Mouse (Mus musculus): ENCODE data around the gene Olfr1404. TPM values are rescaled to one million over a fixed set of nuclear protein-coding genes. Genes with fewer than 3 reads are reported as not detected.
"Not testable (repeated sequence)": the region's sequence is repeated elsewhere in the genome, so short reads cannot be mapped to it uniquely, and the experiment has no call there.

The Olfr1404 gene
- not detected in 2 replicates for polyA plus RNA-seq (2016; fragmentation: Nextera tagmentation; extraction: Ambion mirVana)

- Histone ChIP-seq H3K4me3 (no peak within 1 kb of the TSS), H3K4me1 (no peaks in the 10 kb centered on the region), H3K9me3 (no peaks in the 10 kb centered on the region), H3K27ac (replicated peaks) (no peak within 1 kb of the TSS), H3K36me3 (no peaks in the 10 kb centered on the region), H3K27me3 (no peaks in the 10 kb centered on the region), H3K9ac (replicated peaks) (no peak within 1 kb of the TSS), H3K4me2 (replicated peaks) (no peak within 1 kb of the TSS)
- no peak for ATAC-seq (ENCODE audit: low FRiP score, low read depth)
- 86% methylated on average over 5 of the region's 5 CpGs for WGBS
These were observed at the start of gene Olfr1404 for GRCm38 (mm10) chr1:173212092-173212491. Olfr1404 (plus strand) TSS chr1:173212392.

DNA sequence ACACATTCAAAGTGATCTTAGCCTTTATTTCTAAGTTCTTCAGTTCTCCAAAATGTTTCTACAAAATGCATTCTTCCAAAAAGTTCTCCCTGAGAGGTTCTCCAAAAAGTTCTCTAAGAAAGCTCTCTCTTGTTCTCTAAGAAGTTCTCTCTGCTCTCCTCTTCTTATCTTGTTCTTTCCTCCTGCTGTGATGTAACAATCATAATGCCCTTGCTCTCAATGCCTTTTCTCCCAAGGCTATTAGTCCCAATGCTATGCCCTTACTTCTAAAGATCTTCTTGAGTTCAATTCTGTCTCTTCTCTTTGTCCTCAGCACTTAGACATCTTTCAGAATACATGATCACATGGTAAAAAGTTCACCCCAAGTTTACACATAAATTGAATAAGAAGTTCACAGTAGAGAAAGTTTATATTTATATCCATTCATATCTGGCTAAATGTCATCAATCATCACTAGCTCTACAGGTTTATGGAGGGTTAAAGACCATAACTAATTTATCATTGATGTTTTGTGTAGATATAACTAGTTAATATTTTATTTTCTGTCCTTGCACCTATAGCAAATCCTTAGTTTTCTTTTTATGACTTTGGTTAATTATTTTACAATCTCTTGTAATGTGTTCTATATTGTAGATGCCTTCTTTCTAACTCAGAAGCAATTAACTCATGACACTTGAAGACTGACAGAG lies 37.9 kb upstream of the Olfr1404 start:
- Histone ChIP-seq H3K9me3 (no peaks in the 10 kb centered on the region), H3K27ac (replicated peaks) (no peak overlapping the region), H3K36me3 (no peaks in the 10 kb centered on the region), H3K4me1 (no peaks in the 10 kb centered on the region), H3K27me3 (no peaks in the 10 kb centered on the region), H3K4me3 (no peak overlapping the region), H3K4me2 (replicated peaks) (no peak overlapping the region), H3K9ac (replicated peaks) (no peak overlapping the region)
- ATAC-seq (ENCODE audit: low FRiP score, low read depth) = no peak

DNA sequence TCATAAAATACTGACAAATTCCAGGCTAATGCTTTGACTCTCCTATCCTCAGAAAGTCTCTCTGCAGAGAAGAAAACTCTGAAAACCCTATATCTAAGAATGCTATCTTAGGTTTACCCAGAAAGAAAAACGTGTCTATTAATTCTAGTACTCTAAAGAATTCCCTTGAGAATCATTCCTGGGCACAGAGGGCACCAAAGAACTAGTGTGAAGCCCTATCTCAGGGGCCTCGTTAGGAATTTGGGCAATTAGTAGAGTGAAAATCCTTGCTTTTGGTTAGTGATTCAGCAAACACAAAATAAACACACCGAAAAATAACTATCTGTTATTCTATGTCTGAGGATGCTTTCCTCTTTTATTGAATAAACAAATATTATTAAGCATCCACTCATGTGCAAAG lies 21.7 kb upstream of the Olfr1404 start, which contains the start of gene Olfr1406:
TSS of gene Olfr1406 (minus strand) at position 101 of the 400 bp plus-strand sequence.
- no peaks in the 10 kb centered on the region for H3K27me3 ChIP-seq
- H3K9ac ChIP-seq (replicated peaks) = no peak within 1 kb of the TSS
- no peaks in the 10 kb centered on the region for H3K36me3 ChIP-seq
- no peak within 1 kb of the TSS for H3K4me2 ChIP-seq (replicated peaks)
- H3K9me3 ChIP-seq = no peaks in the 10 kb centered on the region
- 67% methylated on average over 3 of the region's 3 CpGs for WGBS
- no peak within 1 kb of the TSS for H3K27ac ChIP-seq (replicated peaks)
- no peaks in the 10 kb centered on the region for H3K4me1 ChIP-seq
- H3K4me3 ChIP-seq = no peak within 1 kb of the TSS
- no peak for ATAC-seq (ENCODE audit: low FRiP score, low read depth)

DNA sequence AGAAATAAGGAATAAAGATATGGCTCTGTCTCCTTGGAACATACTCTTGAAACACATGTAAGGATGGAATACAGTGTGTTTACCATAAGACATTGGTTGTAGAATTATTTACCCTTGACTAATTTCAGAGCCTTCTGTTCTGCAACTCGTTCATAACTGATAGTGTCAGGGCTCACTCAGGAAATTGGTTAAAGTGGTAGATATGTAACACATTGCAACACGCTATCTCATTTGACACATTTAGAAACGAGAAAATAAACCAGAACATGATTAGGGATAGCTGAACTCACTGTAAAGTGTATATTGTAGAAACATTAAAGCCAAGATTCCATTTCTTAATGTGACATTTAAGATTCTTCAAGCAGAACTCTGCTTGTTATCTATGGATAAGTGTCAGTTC lies 20.1 kb upstream of the Olfr1404 start:
- Histone ChIP-seq H3K4me3 (no peak overlapping the region), H3K9ac (replicated peaks) (no peak overlapping the region), H3K27ac (replicated peaks) (no peak overlapping the region), H3K4me1 (no peaks in the 10 kb centered on the region), H3K36me3 (no peaks in the 10 kb centered on the region), H3K27me3 (no peaks in the 10 kb centered on the region), H3K4me2 (replicated peaks) (no peak overlapping the region), H3K9me3 (no peaks in the 10 kb centered on the region)
- 85% methylated on average over 3 of the region's 3 CpGs for WGBS
- no peak for ATAC-seq (ENCODE audit: low FRiP score, low read depth)

DNA sequence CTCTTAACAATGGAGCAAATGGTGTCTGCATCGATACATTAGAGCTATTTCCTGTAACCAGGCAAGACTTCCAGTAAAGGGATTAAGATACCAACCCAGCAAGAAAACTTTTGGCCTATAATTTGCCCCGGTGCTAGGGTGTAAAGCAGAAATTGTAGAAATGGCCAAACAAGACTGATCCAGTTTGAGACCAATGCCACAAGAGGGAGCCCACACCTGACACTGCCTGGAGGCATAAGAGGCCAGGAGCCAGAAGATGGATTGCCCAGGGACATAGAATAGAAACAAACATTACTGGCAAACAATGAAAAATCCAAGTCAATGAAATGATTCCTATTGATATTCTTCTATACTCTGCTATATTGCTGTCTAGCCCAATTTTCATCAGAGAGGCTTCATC lies 15.8 kb upstream of the Olfr1404 start:
- Histone ChIP-seq H3K4me3 (no peak overlapping the region), H3K36me3 (no peaks in the 10 kb centered on the region), H3K27me3 (no peaks in the 10 kb centered on the region), H3K4me1 (no peaks in the 10 kb centered on the region), H3K4me2 (replicated peaks) (no peak overlapping the region), H3K9me3 (no peaks in the 10 kb centered on the region), H3K9ac (replicated peaks) (no peak overlapping the region), H3K27ac (replicated peaks) (no peak overlapping the region)
- no peak for ATAC-seq (ENCODE audit: low FRiP score, low read depth)
- 84% methylated on average over 2 of the region's 2 CpGs for WGBS

DNA sequence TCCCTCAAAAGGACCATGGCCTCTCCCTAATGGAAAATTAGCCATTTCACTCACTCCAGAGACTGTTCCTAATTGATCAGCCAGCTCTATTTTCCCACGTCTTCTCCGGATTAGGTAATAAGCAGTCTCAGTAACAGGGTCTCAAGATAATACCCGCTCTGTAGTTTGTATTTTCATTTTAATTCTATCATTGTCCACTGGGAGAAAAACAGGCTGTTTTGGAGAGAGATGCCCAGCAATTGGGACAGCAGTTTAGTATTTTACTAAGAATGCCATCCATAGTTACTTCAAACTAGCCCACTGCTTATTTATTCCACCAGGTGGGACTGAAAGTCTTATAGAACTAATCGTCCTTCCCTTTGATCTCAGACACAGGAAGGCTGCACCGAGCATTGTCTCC lies 14.7 kb upstream of the Olfr1404 start, which contains the start of gene Olfr218:
TSS of gene Olfr218 (plus strand) at position 301 of the 400 bp plus-strand sequence.
- Histone ChIP-seq H3K9ac (replicated peaks) (no peak within 1 kb of the TSS), H3K27me3 (no peaks in the 10 kb centered on the region), H3K4me2 (replicated peaks) (no peak within 1 kb of the TSS), H3K9me3 (no peaks in the 10 kb centered on the region), H3K4me3 (no peak within 1 kb of the TSS), H3K4me1 (no peaks in the 10 kb centered on the region), H3K27ac (replicated peaks) (no peak within 1 kb of the TSS), H3K36me3 (no peaks in the 10 kb centered on the region)
- WGBS = 75% methylated on average over 5 of the region's 5 CpGs
- no peak for ATAC-seq (ENCODE audit: low FRiP score, low read depth)

- WGBS = 91% methylated on average over 3 of the region's 3 CpGs
- no peak for ATAC-seq (ENCODE audit: low FRiP score, low read depth)
These were observed 4.3 kb downstream of the Olfr1404 start for GRCm38 (mm10) chr1:173216481-173216880.

GRCm38 (mm10) chr1:173227081-173227480 lies 14.9 kb downstream of the Olfr1404 start, which contains the start of gene Fcer1a:
Fcer1a (minus strand) TSS chr1:173227214.
- no peak for ATAC-seq (ENCODE audit: low FRiP score, low read depth)
- Histone ChIP-seq H3K36me3 (no peaks in the 10 kb centered on the region), H3K9me3 (no peaks in the 10 kb centered on the region), H3K4me1 (no peaks in the 10 kb centered on the region), H3K27ac (replicated peaks) (no peak within 1 kb of the TSS), H3K9ac (replicated peaks) (no peak within 1 kb of the TSS), H3K4me2 (replicated peaks) (no peak within 1 kb of the TSS), H3K27me3 (no peaks in the 10 kb centered on the region), H3K4me3 (no peak within 1 kb of the TSS)
- 87% methylated on average over 2 of the region's 2 CpGs for WGBS

More at GRCm38 (mm10) chr1:173216481-173216880, 4.3 kb downstream of the Olfr1404 start:
- Histone ChIP-seq H3K9ac (replicated peaks) (no peak overlapping the region), H3K27ac (replicated peaks) (no peak overlapping the region), H3K4me3 (no peak overlapping the region), H3K27me3 (no peaks in the 10 kb centered on the region), H3K9me3 (no peaks in the 10 kb centered on the region), H3K4me2 (replicated peaks) (no peak overlapping the region), H3K36me3 (no peaks in the 10 kb centered on the region), H3K4me1 (no peaks in the 10 kb centered on the region)

DNA sequence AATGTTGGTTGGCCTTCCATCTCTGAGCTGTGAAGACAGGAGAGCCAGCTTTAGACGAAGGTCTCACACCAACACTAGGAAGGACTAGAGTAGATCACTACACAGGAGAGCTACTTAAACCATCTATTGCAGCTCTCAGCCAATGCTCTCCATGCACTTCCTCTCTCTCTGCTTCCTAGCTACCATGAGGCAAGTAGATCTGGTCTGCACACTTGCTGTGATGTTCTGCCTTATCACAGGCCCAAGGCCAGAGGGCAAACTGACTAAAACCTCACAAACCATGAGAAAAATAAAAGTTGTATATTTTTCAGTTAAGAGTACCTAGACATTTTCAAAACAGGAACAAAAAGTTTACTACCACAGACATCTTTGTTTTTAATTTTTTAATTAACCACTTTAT lies 24.8 kb downstream of the Olfr1404 start:
- H3K27me3 ChIP-seq; H3K36me3 ChIP-seq; H3K4me2 ChIP-seq (replicated peaks); H3K4me3 ChIP-seq; H3K9ac ChIP-seq (replicated peaks); H3K27ac ChIP-seq (replicated peaks); H3K4me1 ChIP-seq; ATAC-seq (ENCODE audit: low FRiP score, low read depth); H3K9me3 ChIP-seq: not testable (repeated sequence)
- WGBS = 87% methylated on average over 1 of the region's 1 CpGs

DNA sequence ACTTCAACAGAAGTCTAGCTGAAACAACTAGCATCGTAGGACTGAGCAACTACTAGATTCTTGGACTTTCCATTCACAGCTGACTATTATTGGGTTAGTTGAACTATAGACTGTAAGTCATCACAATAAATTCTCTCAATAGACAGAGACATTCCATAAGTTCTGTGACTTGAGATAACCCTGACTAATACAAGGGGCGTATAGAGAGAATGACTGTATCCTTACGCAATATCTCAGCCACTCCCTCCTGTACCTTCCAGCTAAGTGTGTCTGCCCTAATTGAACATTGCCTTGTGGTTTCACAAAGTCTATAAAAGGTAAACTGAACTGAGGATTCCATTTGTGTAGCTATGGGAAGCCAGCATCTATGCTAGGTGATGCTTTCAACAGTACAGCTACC lies 37.7 kb downstream of the Olfr1404 start:
- Histone ChIP-seq H3K4me2 (replicated peaks) (no peak overlapping the region), H3K27ac (replicated peaks) (no peak overlapping the region), H3K4me3 (no peak overlapping the region), H3K36me3 (no peaks in the 10 kb centered on the region), H3K9ac (replicated peaks) (no peak overlapping the region), H3K9me3 (no peaks in the 10 kb centered on the region), H3K4me1 (no peaks in the 10 kb centered on the region), H3K27me3 (no peaks in the 10 kb centered on the region)
- ATAC-seq (ENCODE audit: low FRiP score, low read depth) = no peak
- WGBS = 90% methylated on average over 3 of the region's 3 CpGs

DNA sequence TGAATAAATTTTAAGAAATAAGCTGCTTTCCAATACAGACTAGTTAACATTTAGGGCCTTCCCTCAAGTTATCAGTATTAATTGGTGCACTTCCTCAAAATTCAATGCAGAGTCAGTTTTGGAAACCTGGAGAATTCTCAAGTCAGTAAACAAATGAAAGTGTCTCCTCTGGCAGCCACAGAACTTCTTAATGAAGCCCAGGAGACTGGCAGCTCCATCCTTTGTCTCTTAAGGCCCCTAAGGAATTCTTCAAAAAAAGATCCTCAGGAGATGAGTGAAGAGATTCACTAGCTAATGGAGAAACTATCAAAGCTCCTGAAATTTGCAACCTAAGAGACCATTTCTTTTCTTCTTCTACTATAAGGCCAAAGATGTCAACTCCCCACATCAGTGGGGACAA lies 53.5 kb downstream of the Olfr1404 start, which contains the start of gene Olfr418:
TSS of gene Olfr418 (plus strand) at position 301 of the 400 bp plus-strand sequence.
- Histone ChIP-seq H3K4me3 (no peak within 1 kb of the TSS), H3K27ac (replicated peaks) (no peak within 1 kb of the TSS), H3K27me3 (no peaks in the 10 kb centered on the region), H3K9ac (replicated peaks) (no peak within 1 kb of the TSS), H3K4me1 (no peaks in the 10 kb centered on the region), H3K4me2 (replicated peaks) (no peak within 1 kb of the TSS), H3K36me3 (no peaks in the 10 kb centered on the region), H3K9me3 (no peaks in the 10 kb centered on the region)
- ATAC-seq (ENCODE audit: low FRiP score, low read depth) = no peak

Measured in midbrain, embryonic 12.5 days (tissue).